Mouse (Mus musculus) kidney, adult 2 months (tissue): Measurements from ENCODE around the gene Uggt1. TPM values are rescaled to one million over a fixed set of nuclear protein-coding genes. Genes with fewer than 3 reads are reported as not detected.

Experiments used
- DNase-seq: peaks from one replicate; pipeline ENCODE4 v3.0.0; 2021
- H3K27ac ChIP-seq: fragments of 200-500 bp; 2 replicates; pipeline ENCODE4 v1.5.1; 2012; ENCODE audit warnings: low read depth, low read length, control low read depth, inconsistent platforms; ENCODE audit not compliant: insufficient read depth
- H3K27me3 ChIP-seq: fragments of 200-500 bp; replicated peaks from 2 replicates; pipeline ENCODE4 v1.6.1; 2012; ENCODE audit warnings: mild to moderate bottlenecking, moderate library complexity, low read length, inconsistent platforms; ENCODE audit not compliant: control insufficient read depth, insufficient read depth
- H3K36me3 ChIP-seq: fragments of 200-500 bp; 2 replicates; pipeline ENCODE4 v1.6.1; 2012; ENCODE audit warnings: mild to moderate bottlenecking, moderate library complexity, low read length, inconsistent platforms; ENCODE audit not compliant: control insufficient read depth, insufficient read depth
- H3K4me1 ChIP-seq: fragments of 200-500 bp; 2 replicates; pipeline ENCODE4 v1.6.1; 2011; ENCODE audit warnings: low read length; ENCODE audit not compliant: control insufficient read depth, insufficient read depth
- H3K4me3 ChIP-seq: fragments of 200-500 bp; 2 replicates; pipeline ENCODE4 v1.5.1; 2011; ENCODE audit warnings: mild to moderate bottlenecking, low read depth, low read length, control low read depth; ENCODE audit not compliant: insufficient read depth
- CTCF ChIP-seq: fragments of 200-500 bp; conservative IDR thresholded peaks from 2 replicates; pipeline ENCODE4 v1.5.1; 2011; ENCODE audit warnings: low read depth, mild to moderate bottlenecking, control low read depth, low read length, moderate library complexity, mixed read lengths; ENCODE audit not compliant: insufficient read depth, insufficient read length
- POLR2A ChIP-seq: fragments of 200-500 bp; IDR thresholded peaks from one replicate; pipeline ENCODE4 v1.6.1; 2011; ENCODE audit warnings: low read depth, low read length, control low read depth
- WGBS: fragments of 180-500 bp; shearing (Covaris S2); methylation state at CpG from one replicate; pipeline ENCODE4 v1.1.7; 2018; 5-methylcytosine and 5-hydroxymethylcytosine counted together
- polyA plus RNA-seq: library from polyadenylated mRNA; depleted of rRNA; stranded (reverse); fragments of >200 nt; gene quantifications from 2 replicates; pipeline ENCODE4 v1.2.3, GENCODE M21; 2012

The Uggt1 gene
- polyA plus RNA-seq, 1 experiment: 15.3 TPM

DNA sequence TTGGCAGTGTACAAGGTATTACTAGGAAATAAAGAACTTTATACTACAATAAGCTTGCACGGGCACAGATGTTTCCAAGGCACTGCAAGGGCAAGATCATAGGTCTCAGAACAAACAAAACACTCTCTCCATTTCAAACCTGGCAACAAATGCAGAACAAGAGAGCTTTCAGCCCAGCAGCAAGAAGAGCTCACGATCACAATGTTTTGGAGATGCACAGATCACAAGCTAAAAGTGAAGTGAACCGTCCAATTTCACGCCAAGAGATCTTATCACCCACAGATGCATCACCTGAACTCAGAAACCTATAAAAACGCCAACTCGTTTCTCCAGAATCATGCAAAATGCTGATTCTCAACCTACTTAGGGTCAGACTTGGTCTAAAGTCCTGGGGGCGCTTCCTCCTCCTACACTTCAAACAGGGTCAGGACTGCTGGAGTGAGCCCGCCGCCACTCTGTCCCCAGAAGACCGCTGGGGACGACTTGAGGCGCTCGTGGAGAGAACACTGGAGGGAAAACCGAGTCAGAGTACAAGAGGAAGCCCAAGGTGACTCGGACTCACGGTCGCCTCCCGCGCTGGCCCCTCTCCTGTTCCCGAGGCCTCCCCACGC, 968 bp downstream of the Uggt1 start:
- no peak for DNase-seq
- TF ChIP-seq POLR2A (no peak), CTCF (no peak)
- Histone ChIP-seq H3K27me3 (no peaks in the 10 kb centered on the region), H3K36me3 (no peaks in the 10 kb centered on the region), H3K27ac (peak overlapping the region; percentile 22), H3K4me1 (peaks cover 11% of the 10 kb centered on the region), H3K4me3 (peak overlapping the region; percentile 93)
- WGBS: under 1% methylated on average over 21 of the region's 21 CpGs

- Histone ChIP-seq H3K4me3 (no peak overlapping the region), H3K27me3 (no peaks in the 10 kb centered on the region), H3K4me1 (peaks cover 11% of the 10 kb centered on the region), H3K27ac (no peak overlapping the region), H3K36me3 (no peaks in the 10 kb centered on the region)
- WGBS: 51% methylated on average over 15 of the region's 15 CpGs
- TF ChIP-seq POLR2A (no peak), CTCF (no peak)
- no peak for DNase-seq
Measured at GRCm38 (mm10) chr1:36241903-36242429, 2.6 kb downstream of the Uggt1 start.

- WGBS: 80% methylated on average over 6 of the region's 6 CpGs
- Histone ChIP-seq H3K36me3 (no peaks in the 10 kb centered on the region), H3K4me3 (no peak overlapping the region), H3K27ac (no peak overlapping the region), H3K4me1 (peaks cover 11% of the 10 kb centered on the region), H3K27me3 (no peaks in the 10 kb centered on the region)
- no peak for DNase-seq
- TF ChIP-seq CTCF (no peak), POLR2A (no peak)
Measured at GRCm38 (mm10) chr1:36240176-36240575, 4.3 kb downstream of the Uggt1 start.

DNA sequence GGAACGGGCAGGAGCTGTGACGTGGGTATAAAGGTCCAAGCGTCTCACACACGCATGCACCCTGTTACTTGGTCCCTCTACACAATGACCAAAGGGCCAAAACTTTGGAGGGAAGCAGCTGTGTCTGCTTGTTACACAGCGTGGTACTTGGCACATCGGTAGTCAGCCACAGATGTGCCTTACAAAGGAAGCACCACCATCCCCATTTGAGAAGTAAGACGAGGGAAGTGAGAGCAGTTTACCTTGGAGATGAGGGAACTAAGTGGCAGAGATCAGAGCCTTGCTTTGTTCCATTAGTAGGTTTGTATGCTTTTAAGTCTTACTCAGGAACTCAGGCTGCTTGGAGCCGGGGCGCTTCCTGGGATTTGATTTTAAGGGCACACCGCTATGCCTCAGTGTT, 5.1 kb downstream of the Uggt1 start:
- no peak overlapping the region for H3K27ac ChIP-seq
- H3K4me3 ChIP-seq: no peak overlapping the region
- H3K36me3 ChIP-seq: no peaks in the 10 kb centered on the region
- H3K4me1 ChIP-seq: peaks cover 11% of the 10 kb centered on the region
- no peaks in the 10 kb centered on the region for H3K27me3 ChIP-seq
- WGBS: 84% methylated on average over 10 of the region's 10 CpGs
- no peak for DNase-seq
- TF ChIP-seq POLR2A: no peak
- TF ChIP-seq CTCF: no peak

DNA sequence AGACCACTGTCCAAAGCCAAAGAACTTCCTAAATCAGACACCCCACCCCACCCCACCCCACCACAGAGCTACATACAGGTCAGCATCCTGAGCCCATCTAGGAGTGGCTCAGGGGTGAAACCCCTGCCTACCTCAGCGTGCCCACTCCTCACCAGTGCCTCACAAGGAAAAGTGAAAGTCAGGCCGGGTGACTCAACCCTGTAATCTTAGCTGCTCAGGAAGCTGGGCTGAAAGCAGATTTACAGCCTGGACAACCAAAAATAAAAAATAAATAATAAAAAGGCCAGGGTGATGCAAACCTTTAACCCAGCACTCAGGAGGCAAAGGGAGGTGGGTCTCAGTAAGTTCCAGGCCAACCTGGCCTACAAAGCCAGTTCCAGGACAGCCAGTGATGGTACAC, 8.7 kb downstream of the Uggt1 start:
- H3K4me3 ChIP-seq: no peak overlapping the region
- no peak overlapping the region for H3K27ac ChIP-seq
- H3K27me3 ChIP-seq: no peaks in the 10 kb centered on the region
- no peak for DNase-seq
- no peak for TF ChIP-seq CTCF
- TF ChIP-seq POLR2A: no peak
- H3K36me3 ChIP-seq: no peaks in the 10 kb centered on the region; the same call in 1 of the 2 replicates
- WGBS: 36% methylated on average over 2 of the region's 2 CpGs
- no peaks in the 10 kb centered on the region for H3K4me1 ChIP-seq

GRCm38 (mm10) chr1:36235057-36235639, 9.4 kb downstream of the Uggt1 start:
- no peak for TF ChIP-seq CTCF
- no peak for TF ChIP-seq POLR2A
- H3K4me1 ChIP-seq: no peaks in the 10 kb centered on the region
- no peak overlapping the region for H3K27ac ChIP-seq
- no peaks in the 10 kb centered on the region; the same call in 1 of the 2 replicates for H3K36me3 ChIP-seq
- WGBS: 73% methylated on average over 9 of the region's 9 CpGs
- H3K4me3 ChIP-seq: no peak overlapping the region
- H3K27me3 ChIP-seq: no peaks in the 10 kb centered on the region
- no peak for DNase-seq

- TF ChIP-seq POLR2A (no peak), CTCF (no peak)
- WGBS: 89% methylated on average over 6 of the region's 6 CpGs
- no peak overlapping the region for H3K4me3 ChIP-seq
Measured at GRCm38 (mm10) chr1:36233218-36233617, 11.3 kb downstream of the Uggt1 start.

More at GRCm38 (mm10) chr1:36233218-36233617, 11.3 kb downstream of the Uggt1 start:
- Histone ChIP-seq H3K36me3 (no peaks in the 10 kb centered on the region; the same call in 1 of the 2 replicates), H3K27me3 (no peaks in the 10 kb centered on the region), H3K4me1 (no peaks in the 10 kb centered on the region), H3K27ac (no peak overlapping the region)
- no peak for DNase-seq
